Comparison of ENCODE assay signal across 9 mouse cellular contexts in the genomic region with DNA sequence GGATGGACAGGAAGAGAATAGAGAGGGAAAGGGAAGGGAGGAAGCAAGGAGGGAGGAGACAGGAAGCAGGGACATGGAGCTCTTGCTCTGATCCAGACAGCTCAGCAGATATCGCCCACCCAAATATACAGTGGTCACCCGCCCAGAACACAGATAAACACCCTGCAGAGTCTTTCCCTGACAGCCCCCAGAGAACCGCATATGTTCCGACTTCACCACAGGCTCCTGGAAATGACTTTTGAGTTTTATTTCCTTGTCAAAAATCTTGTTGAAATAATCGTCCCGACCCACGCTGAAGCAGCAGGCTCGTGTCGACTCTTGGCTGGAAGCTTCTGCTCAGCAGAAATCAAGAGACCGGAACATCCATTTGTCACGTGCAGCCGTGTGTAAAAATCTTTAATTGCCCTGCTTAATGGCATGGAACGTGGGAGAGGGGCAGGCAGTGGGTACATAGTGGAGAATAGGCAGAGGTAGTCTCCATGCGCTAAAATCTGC.
DNase-seq lines count a peak whose midpoint lies in the region; ATAC-seq and TF ChIP-seq lines count a peak whose summit lies in the region.
"Had no signal": no experiment of that assay in that cellular context is flagged by ENCODE, and none has a peak within 500 bp of the region (broad histone marks: within the 10 kb centered on the region; RNA-seq: fewer than 3 reads in every experiment).

No protein-coding gene starts in this region.

- H3K36me3 ChIP-seq in lung, postnatal 0 days (ENCODE audit: insufficient read depth, low read length) = no peaks in the 10 kb centered on the region
- H3K36me3 ChIP-seq: heart, embryonic 15.5 days had no signal

- 45% methylated on average over 14 of the region's 14 CpGs for WGBS in lung, postnatal 0 days

- H3K27ac ChIP-seq in lung, postnatal 0 days (ENCODE audit: low read length) = no peak overlapping the region
- H3K27ac ChIP-seq: heart, embryonic 15.5 days had no signal

- peak overlapping the region; percentile 36 for H3K4me2 ChIP-seq in lung, postnatal 0 days (replicated peaks; ENCODE audit: low read depth, low read length)

- H3K4me1 ChIP-seq in lung, postnatal 0 days (ENCODE audit: insufficient read depth, low read depth, low read length) = no peaks in the 10 kb centered on the region

- no peak overlapping the region for H3K4me3 ChIP-seq in lung, postnatal 0 days (ENCODE audit: low read depth, low read length)
- H3K4me3 ChIP-seq: heart, embryonic 15.5 days had no signal

- no peak for TF ChIP-seq CTCF in lung, postnatal 0 days (IDR thresholded peaks at IDR 0.05)

- peak; percentile 7 for DNase-seq in cerebellum, adult 9-10 months
- DNase-seq in cerebellum, adult 9-11 months = no peak
- DNase-seq in lung, postnatal 0 days (ENCODE audit: low spot score) = peak; percentile 11
- no peak for DNase-seq in lung, postnatal 4 days
- peak; percentile 58 for DNase-seq in kidney, postnatal 10 days
- DNase-seq in right cerebral cortex, postnatal 25 days = peak; percentile 8
- no peak for DNase-seq in testis, postnatal 10 days (ENCODE audit: low spot score)
- DNase-seq in MN1 (ENCODE audit: low spot score) = no peak

- 0 out of 2 replicates have a peak, but pooled peaks have one; percentile 28 for ATAC-seq in lung, postnatal 0 days

- no peak overlapping the region for H3K9ac ChIP-seq in lung, postnatal 0 days (replicated peaks; ENCODE audit: low read depth)
- H3K9ac ChIP-seq: heart, embryonic 15.5 days had no signal

- TF ChIP-seq EP300 in lung, postnatal 0 days (IDR thresholded peaks at IDR 0.05) = no peak

- no peaks in the 10 kb centered on the region for H3K27me3 ChIP-seq in lung, postnatal 0 days (replicated peaks; ENCODE audit: insufficient read depth, low read length)
- H3K27me3 ChIP-seq: heart, embryonic 15.5 days had no signal

- H3K9me3 ChIP-seq in lung, postnatal 0 days (ENCODE audit: low read length) = no peaks in the 10 kb centered on the region
- H3K9me3 ChIP-seq: heart, embryonic 15.5 days had no signal

Comparison
In these comparisons a context has a peak if more than half of its experiments do, and no peak if none do; other contexts are left out.
1. DNase-seq: peak in cerebellum, adult 9-10 months (single experiment), lung, postnatal 0 days (single experiment), kidney, postnatal 10 days (single experiment) and right cerebral cortex, postnatal 25 days (single experiment); none in cerebellum, adult 9-11 months (single experiment), lung, postnatal 4 days (0 of 2), testis, postnatal 10 days (single experiment) and MN1 (single experiment).